Mouse (Mus musculus) activated CD4-positive, CD25-positive, alpha-beta regulatory T cell (primary cell): ENCODE measurements around the gene Hirip3. TPM values are rescaled to one million over a fixed set of nuclear protein-coding genes. Genes with fewer than 3 reads are reported as not detected.

Source experiments
- polyA plus RNA-seq, 2 experiments: library from polyadenylated mRNA; unstranded; fragments of 100-300 nt; shearing (Covaris generic); gene quantifications; one replicate each; pipeline ENCODE4 v1.2.1; 2017

Hirip3 gene
- 10 to 100 TPM; 10.5 to 16.6 TPM for polyA plus RNA-seq

DNA sequence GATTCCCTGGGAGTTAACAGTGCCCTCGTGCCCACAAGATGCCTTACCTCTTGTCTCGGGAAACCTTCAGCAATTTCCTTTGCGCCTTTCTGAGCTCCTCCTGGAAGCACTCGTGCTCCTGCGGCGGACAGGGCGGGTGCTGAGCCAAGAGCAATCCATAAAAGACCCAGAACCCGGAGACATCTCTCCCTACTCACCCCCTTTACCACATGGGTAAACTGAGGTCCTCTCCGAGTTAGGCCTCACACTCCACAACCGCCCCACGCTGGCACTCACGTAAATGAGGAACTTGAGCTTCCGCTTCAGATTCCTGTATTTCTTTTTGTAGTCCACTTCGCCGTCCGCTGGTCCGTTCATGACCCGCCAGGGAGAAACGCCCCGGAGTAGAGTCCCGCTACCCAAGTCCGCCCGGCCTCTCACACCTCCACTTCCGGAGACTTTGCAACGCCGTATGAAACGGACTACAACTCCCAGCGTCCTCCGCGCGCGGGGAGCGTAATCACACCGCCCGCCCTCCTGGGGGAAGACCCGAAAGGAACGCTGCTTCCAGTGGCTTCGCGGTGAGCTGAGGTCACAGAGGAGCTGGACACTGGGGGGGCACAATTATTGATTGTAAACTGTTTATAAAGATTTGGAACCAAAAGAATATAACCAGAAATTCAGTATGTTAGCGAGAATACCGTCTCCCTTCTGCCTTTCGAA, at the start of gene Hirip3:
TSS of gene Hirip3 (plus strand) at position 544 of the 702 bp plus-strand sequence.

GRCm38 (mm10) chr7:126831539-126831938, 30.2 kb upstream of the Hirip3 start, which contains the start of gene 4930451I11Rik:
4930451I11Rik (minus strand) TSS chr7:126831639.

GRCm38 (mm10) chr7:126847116-126847420, 14.7 kb upstream of the Hirip3 start, which contains the start of gene Doc2a:
Doc2a (plus strand) TSS chr7:126847416.

DNA sequence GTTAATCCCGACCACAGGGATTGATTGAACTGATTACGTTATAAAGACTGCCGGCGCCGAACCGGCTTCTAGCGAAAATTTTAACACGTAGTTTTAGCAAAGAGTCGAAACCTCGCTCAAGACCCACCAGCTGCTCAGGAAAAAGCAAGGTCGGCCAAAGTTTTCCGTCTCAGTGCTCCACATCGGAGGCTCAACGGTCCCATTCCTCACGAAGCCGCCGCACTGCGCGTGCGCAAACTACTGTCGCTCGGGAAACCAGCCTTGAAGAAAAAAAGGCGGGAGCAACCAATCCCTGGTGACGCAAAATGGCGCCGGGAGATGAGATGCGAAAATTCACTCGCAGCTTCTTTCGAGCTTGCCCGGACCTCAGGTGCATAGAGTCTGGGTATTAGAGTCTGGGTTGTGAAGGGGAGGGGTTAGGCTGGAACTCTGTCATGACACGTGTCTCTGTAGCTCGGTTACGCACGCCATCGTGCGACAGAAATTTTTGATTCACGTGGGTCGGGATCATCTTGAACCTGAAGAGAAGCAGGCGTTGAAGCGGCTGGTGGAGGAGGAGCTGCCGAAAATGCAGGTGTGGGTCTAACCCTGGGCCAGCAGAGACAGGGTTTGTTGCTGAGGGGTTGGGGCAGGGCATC, 494 bp downstream of the Hirip3 start, which contains the start of gene Ino80e:
TSS of gene Ino80e (minus strand) at position 231 of the 638 bp plus-strand sequence.

GRCm38 (mm10) chr7:126884286-126885164, 22.8 kb downstream of the Hirip3 start, which contains the start of gene Taok2:
Taok2 (minus strand) TSS chr7:126884703.

Other genes starting within 250 kb of the Hirip3 start
- 1 to 10 TPM in 1 of 2 experiments, not detected in 1; 1.3 TPM for gene Nupr1, start 231.1 kb upstream of the Hirip3 start, polyA plus RNA-seq
- gene Sgf29, start 212.7 kb upstream of the Hirip3 start, polyA plus RNA-seq: 10 to 100 TPM; 83.9 to 89.3 TPM
- gene Sult1a1, start 185.5 kb upstream of the Hirip3 start, polyA plus RNA-seq: 1 to 10 TPM in 1 of 2 experiments, under 1 TPM in 1; 0.76 to 1.8 TPM
- gene Bola2, start 166.6 kb upstream of the Hirip3 start, polyA plus RNA-seq: 100 to 1,000 TPM; 111 to 133 TPM
- gene Slx1b, start 166.2 kb upstream of the Hirip3 start, polyA plus RNA-seq: 10 to 100 TPM in 1 of 2 experiments, 1 to 10 TPM in 1; 7.1 to 13.5 TPM
- gene Coro1a, start 154.2 kb upstream of the Hirip3 start, polyA plus RNA-seq: 1,000 to 10,000 TPM; 3,096 to 3,488 TPM
- gene Mapk3, start 102.4 kb upstream of the Hirip3 start, polyA plus RNA-seq: 10 to 100 TPM; 30.7 to 33.6 TPM
- 1 to 10 TPM in 1 of 2 experiments, under 1 TPM in 1; 0.94 to 3.4 TPM for gene Gdpd3, start 95.6 kb upstream of the Hirip3 start, polyA plus RNA-seq
- 100 to 1,000 TPM; 529 to 591 TPM for gene Ypel3, start 85.0 kb upstream of the Hirip3 start, polyA plus RNA-seq
- gene Tbx6, start 80.5 kb upstream of the Hirip3 start, polyA plus RNA-seq: 1 to 10 TPM; 1.9 to 4.1 TPM
- 100 to 1,000 TPM; 387 to 443 TPM for gene Ppp4c, start 69.5 kb upstream of the Hirip3 start, polyA plus RNA-seq
- gene Fam57b, start 64.3 kb upstream of the Hirip3 start, polyA plus RNA-seq: not detected
- gene 4930451I11Rik, start 30.3 kb upstream of the Hirip3 start, polyA plus RNA-seq: not detected
- not detected for gene Doc2a, start 14.6 kb upstream of the Hirip3 start, polyA plus RNA-seq
- 10 to 100 TPM; 83.5 to 86.5 TPM for gene Ino80e, start 405 bp downstream of the Hirip3 start, polyA plus RNA-seq
- gene Taok2, start 22.7 kb downstream of the Hirip3 start, polyA plus RNA-seq: 10 to 100 TPM; 37.1 to 39.0 TPM
- 10 to 100 TPM; 42.2 to 49.8 TPM for gene Tmem219, start 60.9 kb downstream of the Hirip3 start, polyA plus RNA-seq
- 10 to 100 TPM; 32.0 to 38.0 TPM for gene Kctd13, start 66.9 kb downstream of the Hirip3 start, polyA plus RNA-seq
- under 1 TPM in 1 of 2 experiments, not detected in 1; 0.21 TPM for gene Asphd1, start 87.6 kb downstream of the Hirip3 start, polyA plus RNA-seq
- gene Sez6l2, start 88.6 kb downstream of the Hirip3 start, polyA plus RNA-seq: under 1 TPM; 0.34 to 0.62 TPM
- gene Cdipt, start 113.9 kb downstream of the Hirip3 start, polyA plus RNA-seq: 100 to 1,000 TPM; 176 to 321 TPM
- 1 to 10 TPM in 1 of 2 experiments, under 1 TPM in 1; 0.64 to 2.0 TPM for gene Cdiptos, start 114.1 kb downstream of the Hirip3 start, polyA plus RNA-seq
- gene Mvp, start 152.6 kb downstream of the Hirip3 start, polyA plus RNA-seq: 10 to 100 TPM; 19.5 to 57.5 TPM
- 1 to 10 TPM in 1 of 2 experiments, under 1 TPM in 1; 0.54 to 1.7 TPM for gene Pagr1b, start 154.5 kb downstream of the Hirip3 start, polyA plus RNA-seq
- 100 to 1,000 TPM in 1 of 2 experiments, 10 to 100 TPM in 1; 99.8 to 119 TPM for gene Pagr1a, start 155.4 kb downstream of the Hirip3 start, polyA plus RNA-seq
- 10 to 100 TPM; 31.2 to 33.4 TPM for gene Gm42742, start 159.1 kb downstream of the Hirip3 start, polyA plus RNA-seq
- gene Prrt2, start 159.2 kb downstream of the Hirip3 start, polyA plus RNA-seq: 1 to 10 TPM; 6.4 to 8.6 TPM
- 100 to 1,000 TPM; 117 to 145 TPM for gene Maz, start 165.1 kb downstream of the Hirip3 start, polyA plus RNA-seq
- 10 to 100 TPM; 20.0 to 37.5 TPM for gene Kif22, start 180.5 kb downstream of the Hirip3 start, polyA plus RNA-seq
- gene Zg16, start 225.4 kb downstream of the Hirip3 start, polyA plus RNA-seq: not detected
- gene AI467606, start 229.4 kb downstream of the Hirip3 start, polyA plus RNA-seq: 100 to 1,000 TPM; 267 to 384 TPM